Mouse (Mus musculus): ENCODE measurements at regions not wholly inside any gene's neighbourhood (a gene's known extent, or its start where the extent isn't known, plus 50 kb on each side); places are given as distances from the start of the nearest gene placed in this dataset.

DNA sequence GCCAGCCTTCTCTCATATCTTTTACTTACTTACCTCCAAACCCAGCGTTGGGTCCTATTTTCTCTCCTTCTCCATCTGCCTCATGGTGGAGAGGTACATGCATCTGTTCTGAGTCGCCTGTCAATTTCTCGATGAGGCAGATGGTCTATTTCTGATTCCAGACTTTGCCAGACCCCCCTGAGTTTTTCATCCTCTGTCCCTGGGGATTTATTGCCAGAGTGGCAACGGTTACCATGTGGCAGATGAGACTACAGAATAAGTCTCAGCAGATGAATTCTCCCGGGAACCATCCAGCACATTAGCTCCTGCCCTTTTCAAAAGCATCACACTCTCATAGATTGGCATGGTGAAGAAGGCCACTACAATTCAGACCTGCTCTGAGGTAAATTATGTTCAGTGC lies 819.7 kb upstream of the Acvr2a start:
- peak; percentile 47 to 53 for DNase-seq

- no peak for DNase-seq
Observed at GRCm38 (mm10) chr2:48001230-48001629, 812.7 kb upstream of the Acvr2a start.

DNA sequence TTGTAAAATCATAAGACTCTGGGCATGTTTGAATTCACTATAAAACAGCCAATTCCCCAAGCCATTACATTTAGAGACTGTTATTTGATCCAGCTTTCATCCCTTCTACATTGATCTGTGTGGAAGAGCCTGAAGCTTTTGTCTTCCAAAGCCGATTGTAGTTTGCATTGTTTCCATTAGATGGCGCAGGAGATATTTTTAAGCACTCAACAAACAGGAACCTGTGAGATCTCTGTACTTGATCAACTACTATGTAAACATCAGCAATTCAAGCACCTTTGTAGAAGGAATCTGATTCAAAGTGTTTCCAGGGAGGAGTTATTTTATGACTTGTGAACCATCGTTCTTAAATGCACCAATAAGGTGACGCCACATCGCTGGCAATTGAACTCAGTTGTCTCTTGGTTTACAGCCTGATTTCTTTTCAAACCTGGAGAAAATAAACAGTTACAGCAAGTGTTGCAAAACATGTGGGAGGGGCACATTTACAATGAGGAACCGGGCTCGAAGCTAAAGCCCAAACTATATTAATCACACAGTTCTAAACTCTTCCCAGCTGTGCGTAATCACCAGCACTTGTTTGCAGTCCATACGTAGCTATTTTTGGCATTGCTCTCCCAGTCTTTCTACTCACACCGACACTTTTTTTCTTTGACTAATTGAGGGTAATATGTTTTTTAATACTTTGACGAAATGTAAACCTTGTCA lies 812.0 kb upstream of the Acvr2a start:
- peak; percentile 79 to 84 for DNase-seq

DNA sequence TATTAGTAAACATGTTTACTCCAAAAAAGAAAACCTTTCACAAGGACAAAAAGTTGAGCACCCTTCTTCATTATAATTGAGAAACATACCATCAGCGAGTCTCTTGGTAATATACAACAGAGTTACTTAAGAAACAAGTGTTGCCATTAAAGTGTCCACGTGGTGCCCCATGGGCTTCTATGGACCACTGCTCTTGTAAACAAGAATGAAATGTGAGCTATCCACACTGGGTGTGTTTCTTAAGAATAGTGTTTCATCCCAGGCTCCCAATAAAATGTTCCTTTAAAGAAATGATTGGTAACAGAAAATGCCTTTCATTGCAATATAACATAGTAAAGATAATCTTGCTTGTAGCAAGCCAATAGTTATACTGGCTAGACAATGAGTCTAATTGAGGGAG lies 803.6 kb upstream of the Acvr2a start:
- DNase-seq: no peak

GRCm38 (mm10) chr2:48027559-48027958 lies 786.4 kb upstream of the Acvr2a start:
- DNase-seq: peak; percentile 38 to 64

GRCm38 (mm10) chr2:48061375-48061774 lies 752.5 kb upstream of the Acvr2a start:
- DNase-seq: no peak

- DNase-seq: peak; percentile 96 to 97
Observed at GRCm38 (mm10) chr2:48063436-48063835, 750.5 kb upstream of the Acvr2a start.

DNA sequence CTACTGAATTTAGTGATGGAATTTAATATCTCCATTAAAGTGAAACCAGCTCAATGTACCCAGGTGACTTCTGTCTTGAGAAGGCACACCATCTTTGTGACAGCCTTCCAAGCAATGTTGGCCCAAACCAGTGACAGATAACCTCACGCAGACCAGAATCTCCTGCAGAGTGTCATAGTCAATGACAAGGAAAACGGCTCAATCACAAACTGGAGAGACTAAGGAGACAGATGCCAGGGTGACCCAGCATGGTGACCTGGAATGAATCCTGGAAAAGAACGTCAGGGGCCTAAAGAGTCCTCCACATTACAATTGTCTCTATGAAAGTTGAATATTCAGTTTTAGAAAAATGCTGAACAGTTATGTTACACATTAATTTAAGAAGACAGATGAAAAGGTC lies 748.7 kb upstream of the Acvr2a start:
- DNase-seq: peak; percentile 78 to 80

GRCm38 (mm10) chr2:48082120-48082799 lies 731.6 kb upstream of the Acvr2a start:
- no peak for DNase-seq

DNA sequence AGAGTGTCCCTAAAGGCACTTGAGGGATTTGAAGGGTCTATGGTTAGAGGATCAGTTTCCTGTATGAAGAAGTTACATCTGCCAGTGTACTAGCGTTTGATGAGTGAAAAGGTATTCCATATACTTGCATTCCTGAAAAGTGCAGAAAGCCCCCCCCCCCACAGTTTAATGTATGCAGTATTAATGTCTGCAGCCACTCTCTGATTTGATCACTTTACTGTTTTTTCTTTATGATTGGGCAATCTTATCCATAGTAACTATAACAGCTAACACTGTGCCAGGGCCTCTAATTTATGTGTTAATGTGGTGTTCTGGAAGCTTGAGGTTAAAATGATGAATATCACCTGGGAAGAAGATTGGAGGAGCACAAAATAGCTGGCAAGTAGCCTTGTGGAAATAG lies 715.6 kb upstream of the Acvr2a start:
- peak in 1 of 2 experiments; percentile 4 for DNase-seq

GRCm38 (mm10) chr2:48098931-48099531 lies 714.9 kb upstream of the Acvr2a start:
- peak; percentile 72 to 73 for DNase-seq

- peak; percentile 46 to 54 for DNase-seq
Observed at GRCm38 (mm10) chr2:48123662-48124061, 690.2 kb upstream of the Acvr2a start.

DNA sequence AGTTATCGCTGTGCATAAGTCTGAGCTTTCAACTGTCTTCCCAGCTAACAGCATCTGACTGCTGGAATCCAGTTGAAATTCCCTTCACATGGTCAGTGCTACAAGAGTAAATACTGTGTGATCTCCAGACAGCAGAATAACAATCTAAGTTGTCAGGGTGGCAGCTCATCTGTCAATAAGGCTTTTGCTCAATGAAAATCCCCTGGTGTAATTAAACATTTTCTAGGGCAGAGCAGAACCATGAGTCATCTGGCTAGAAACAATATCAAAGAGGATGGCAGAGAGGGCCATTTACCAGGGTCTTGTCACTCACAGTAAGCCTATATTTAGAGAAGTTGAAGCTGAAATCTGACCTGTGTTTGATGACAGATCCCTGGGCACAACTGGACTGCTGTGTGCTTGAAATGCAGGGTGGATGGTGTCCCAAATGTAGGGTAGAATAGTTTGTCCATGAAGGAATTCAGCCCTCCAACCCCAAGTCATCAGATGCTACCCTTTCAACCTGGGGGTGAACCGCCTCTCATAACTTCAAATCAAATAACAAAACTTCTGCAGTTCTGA lies 675.8 kb upstream of the Acvr2a start:
- no peak for DNase-seq

DNA sequence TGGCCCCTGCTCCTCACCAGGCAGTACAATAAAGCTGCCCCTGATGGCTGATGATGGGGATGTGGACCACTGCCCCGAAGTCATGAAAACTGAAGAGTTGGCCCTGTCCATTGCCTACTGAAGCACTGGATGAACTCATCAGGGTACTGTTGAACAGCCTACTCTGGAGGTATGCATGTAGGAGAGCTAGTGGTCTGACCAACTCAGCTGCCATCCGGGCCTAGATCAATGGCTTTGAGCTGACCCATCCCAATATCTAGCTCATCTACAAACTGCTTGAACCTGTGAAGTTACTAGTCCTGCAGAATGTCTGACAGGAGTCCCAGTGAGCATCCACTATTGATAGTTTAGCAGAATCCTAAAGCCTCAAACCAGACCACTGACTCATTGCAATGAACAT lies 672.6 kb upstream of the Acvr2a start:
- DNase-seq: no peak

GRCm38 (mm10) chr2:48154706-48155105 lies 659.2 kb upstream of the Acvr2a start:
- DNase-seq: no peak

DNA sequence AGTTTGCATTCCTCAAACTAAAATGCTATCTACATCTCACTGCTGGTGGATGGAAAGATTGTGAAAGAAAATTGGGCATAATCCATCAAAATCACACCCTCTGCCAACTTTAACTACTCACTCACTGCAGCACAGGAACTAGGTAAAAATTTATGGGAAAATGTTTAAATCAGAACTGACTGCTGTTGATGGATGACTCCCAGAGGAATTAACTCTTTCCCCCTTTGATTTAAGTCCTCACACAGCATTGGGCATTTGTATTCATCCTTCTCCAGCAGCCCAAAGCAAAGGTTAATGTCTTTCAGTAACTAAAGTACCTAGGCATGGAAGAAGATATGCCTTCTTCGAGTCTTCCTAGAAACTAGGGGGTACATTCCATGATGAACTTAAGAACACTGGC lies 641.3 kb upstream of the Acvr2a start:
- DNase-seq: no peak

DNA sequence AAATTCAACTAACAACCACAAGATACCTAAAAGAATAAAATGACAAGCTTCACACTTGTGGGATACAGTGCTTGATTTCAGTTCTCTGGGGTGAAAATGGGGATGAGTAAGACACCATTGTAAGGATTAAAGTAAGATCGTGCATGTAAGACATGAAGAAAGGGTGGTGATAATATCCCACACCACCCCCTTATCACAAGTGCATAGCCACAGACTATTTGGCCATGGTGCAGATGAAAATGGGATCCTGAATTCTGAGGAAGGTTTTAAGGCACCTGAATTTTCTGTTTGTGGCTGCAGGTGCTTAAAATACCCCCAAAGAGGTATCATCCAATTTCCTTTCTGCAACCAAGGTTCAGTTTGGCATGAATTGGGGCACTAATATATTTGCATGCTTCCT lies 627.7 kb upstream of the Acvr2a start:
- no peak for DNase-seq

DNA sequence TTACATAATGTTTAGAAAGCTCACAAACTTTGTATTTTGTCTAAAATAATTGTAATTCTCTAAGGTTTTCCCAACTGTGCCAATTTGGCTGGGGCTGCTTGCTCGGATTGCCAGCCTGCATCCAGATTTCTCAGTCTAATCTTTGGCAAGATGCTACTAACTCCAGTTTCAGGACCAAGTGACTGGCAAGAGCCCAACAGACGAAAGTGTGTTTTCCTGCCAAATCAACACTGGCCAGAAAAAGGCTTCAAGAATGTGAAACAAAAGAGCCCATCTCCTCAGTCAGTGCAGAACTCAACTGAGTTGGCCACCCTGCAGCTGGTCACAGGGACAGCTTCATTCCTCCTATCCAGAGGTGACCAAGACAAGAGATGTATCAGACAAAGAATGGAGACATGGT lies 627.3 kb upstream of the Acvr2a start:
- peak; percentile 90 to 93 for DNase-seq

GRCm38 (mm10) chr2:48211804-48212203 lies 602.1 kb upstream of the Acvr2a start:
- no peak for DNase-seq

- DNase-seq: peak; percentile 63 to 72
Observed at GRCm38 (mm10) chr2:48220771-48221170, 593.1 kb upstream of the Acvr2a start.

- DNase-seq: no peak
Observed at GRCm38 (mm10) chr2:48223084-48223799, 590.7 kb upstream of the Acvr2a start.

GRCm38 (mm10) chr2:48250174-48250573 lies 563.7 kb upstream of the Acvr2a start:
- DNase-seq: no peak

DNA sequence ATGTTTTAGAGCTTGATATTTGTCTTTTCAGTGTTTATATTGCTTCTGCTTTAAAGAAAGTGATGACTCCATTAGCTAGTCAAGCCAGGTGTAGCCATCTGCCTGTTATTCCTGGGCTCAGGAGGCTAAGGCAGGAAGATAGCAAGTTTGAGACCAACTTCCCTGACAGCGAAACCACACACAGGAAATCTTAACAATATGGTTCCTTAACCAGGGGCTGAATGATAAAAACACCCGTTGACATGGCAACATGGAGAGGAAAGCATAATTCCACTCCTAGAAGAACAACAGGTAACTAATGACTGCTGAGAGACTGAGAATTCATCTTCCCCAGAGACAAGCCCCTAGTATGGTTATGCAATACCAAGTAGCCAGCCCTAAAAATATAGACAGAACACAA lies 553.6 kb upstream of the Acvr2a start:
- DNase-seq: no peak
